Mouse (Mus musculus): ENCODE results near the gene Rusc2. TPM values are rescaled to one million over a fixed set of nuclear protein-coding genes. Genes with fewer than 3 reads are reported as not detected.
A peak's percentile ranks its signal among the peaks of the same experiment; 100 is the strongest.

Rusc2 gene
- total RNA-seq, 1 experiment, result 19.0 TPM

GRCm38 (mm10) chr4:43400976-43401375 lies 19.2 kb downstream of the Rusc2 start:
- no peak for DNase-seq (ENCODE audit: low read depth, low spot score)
- Histone ChIP-seq H3K9me3 (ENCODE audit: control insufficient read depth, insufficient read depth, low read depth, low read length) (no peaks in the 10 kb centered on the region), H3K4me3 (ENCODE audit: insufficient read depth in 1 of 2, low read depth in 1 of 2, low read length in 2 of 2, poor library complexity in 1 of 2, severe bottlenecking in 1 of 2) (peak overlapping the region; percentile 31 to 34; a peak in 3 of 4 replicates), H3K9ac (ENCODE audit: insufficient read depth, low read depth, low read length, poor library complexity, severe bottlenecking) (no peak overlapping the region), H3K4me1 (ENCODE audit: control insufficient read depth in 2 of 2, insufficient read depth in 2 of 2, low read length in 2 of 2, poor library complexity in 1 of 2) (peaks cover 9 to 33% of the 10 kb centered on the region in 2 experiments), H3K36me3 (ENCODE audit: control insufficient read depth, insufficient read depth, low read length, poor library complexity, severe bottlenecking) (no peaks in the 10 kb centered on the region), H3K27ac (ENCODE audit: insufficient read depth, low read depth, low read length, poor library complexity, severe bottlenecking) (no peak overlapping the region)
- TF ChIP-seq HCFC1 (IDR thresholded peaks at IDR 0.05; ENCODE audit: borderline replicate concordance, insufficient read depth, low read length) (no peak), MAFK (IDR thresholded peaks at IDR 0.05; ENCODE audit: insufficient read depth, low read depth, low read length) (no peak)
- in situ Hi-C loops (cut with MboI; ENCODE audit: low sequenced_read_pairs in 2 of 2, unreplicated experiment in 2 of 2), result no loop called here

DNA sequence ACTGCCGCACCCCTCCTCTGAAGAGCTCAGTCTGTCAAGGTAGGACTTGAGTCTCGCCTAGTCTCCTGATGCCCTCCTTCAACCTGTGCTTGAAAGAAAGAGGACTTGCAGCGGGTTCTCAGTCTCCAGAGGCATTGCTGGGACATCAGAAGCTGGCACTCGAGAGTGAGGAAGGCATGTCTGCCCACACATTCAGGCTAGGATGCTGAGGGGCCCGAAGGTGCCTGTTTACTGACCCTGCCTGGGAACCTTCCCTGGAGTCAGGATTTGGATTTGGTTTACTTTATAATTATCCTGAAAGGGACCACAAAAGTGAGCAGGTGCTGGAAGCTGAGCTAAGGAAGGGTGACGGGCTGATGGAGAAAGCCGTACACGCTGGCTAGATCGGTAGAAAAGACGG lies 19.7 kb downstream of the Rusc2 start:
- in situ Hi-C loops (cut with MboI; ENCODE audit: low sequenced_read_pairs in 2 of 2, unreplicated experiment in 2 of 2), result no loop called here
- H3K9ac ChIP-seq (ENCODE audit: insufficient read depth, low read depth, low read length, poor library complexity, severe bottlenecking), result no peak overlapping the region; the same call in 1 of the 2 replicates

GRCm38 (mm10) chr4:43402212-43402611 lies 20.4 kb downstream of the Rusc2 start:
- Histone ChIP-seq H3K4me1 (ENCODE audit: control insufficient read depth in 2 of 2, insufficient read depth in 2 of 2, low read length in 2 of 2, poor library complexity in 1 of 2) (peaks cover 11 to 35% of the 10 kb centered on the region in 2 experiments), H3K9ac (ENCODE audit: insufficient read depth, low read depth, low read length, poor library complexity, severe bottlenecking) (no peak overlapping the region), H3K9me3 (ENCODE audit: control insufficient read depth, insufficient read depth, low read depth, low read length) (no peaks in the 10 kb centered on the region), H3K4me3 (ENCODE audit: insufficient read depth in 1 of 2, low read depth in 1 of 2, low read length in 2 of 2, poor library complexity in 1 of 2, severe bottlenecking in 1 of 2) (peak overlapping the region in 1 of 2 experiments; percentile 13; a peak in 1 of 4 replicates), H3K27ac (ENCODE audit: insufficient read depth, low read depth, low read length, poor library complexity, severe bottlenecking) (0 out of 2 replicates have a peak overlapping the region, but pooled peaks have one; percentile 13), H3K36me3 (ENCODE audit: control insufficient read depth, insufficient read depth, low read length, poor library complexity, severe bottlenecking) (no peaks in the 10 kb centered on the region)
- in situ Hi-C loops (cut with MboI; ENCODE audit: low sequenced_read_pairs in 2 of 2, unreplicated experiment in 2 of 2), result no loop called here
- TF ChIP-seq CHD2 (IDR thresholded peaks at IDR 0.05; ENCODE audit: low read depth, low read length), result no peak
- 0 out of 2 replicates have a peak, but pooled peaks have one; percentile 23 for TF ChIP-seq MAFK (IDR thresholded peaks at IDR 0.05; ENCODE audit: insufficient read depth, low read depth, low read length)
- no peak for TF ChIP-seq HCFC1 (IDR thresholded peaks at IDR 0.05; ENCODE audit: borderline replicate concordance, insufficient read depth, low read length)
- no peak for DNase-seq (ENCODE audit: low read depth, low spot score)

More for the DNA sequence above, 19.7 kb downstream of the Rusc2 start:
- no peak for DNase-seq (ENCODE audit: low read depth, low spot score)
- no peak for TF ChIP-seq CHD2 (IDR thresholded peaks at IDR 0.05; ENCODE audit: low read depth, low read length)
- no peak for TF ChIP-seq ZNF384 (IDR thresholded peaks at IDR 0.05; ENCODE audit: low read depth, low read length)
- peaks cover 9 to 33% of the 10 kb centered on the region in 2 experiments for H3K4me1 ChIP-seq (ENCODE audit: control insufficient read depth in 2 of 2, insufficient read depth in 2 of 2, low read length in 2 of 2, poor library complexity in 1 of 2)
- H3K9me3 ChIP-seq (ENCODE audit: control insufficient read depth, insufficient read depth, low read depth, low read length), result no peaks in the 10 kb centered on the region
- no peaks in the 10 kb centered on the region for H3K36me3 ChIP-seq (ENCODE audit: control insufficient read depth, insufficient read depth, low read length, poor library complexity, severe bottlenecking)
- no peak overlapping the region for H3K27ac ChIP-seq (ENCODE audit: insufficient read depth, low read depth, low read length, poor library complexity, severe bottlenecking)
- peak overlapping the region; percentile 31 to 34; a peak in 2 of 4 replicates for H3K4me3 ChIP-seq (ENCODE audit: insufficient read depth in 1 of 2, low read depth in 1 of 2, low read length in 2 of 2, poor library complexity in 1 of 2, severe bottlenecking in 1 of 2)

GRCm38 (mm10) chr4:43404697-43405096 lies 22.9 kb downstream of the Rusc2 start:
- DNase-seq (ENCODE audit: low read depth, low spot score), result no peak
- TF ChIP-seq MAFK (IDR thresholded peaks at IDR 0.05; ENCODE audit: insufficient read depth, low read depth, low read length) (no peak), CHD2 (IDR thresholded peaks at IDR 0.05; ENCODE audit: low read depth, low read length) (no peak), ZC3H11A (IDR thresholded peaks at IDR 0.05; ENCODE audit: borderline replicate concordance, low read depth, low read length) (no peak), HCFC1 (IDR thresholded peaks at IDR 0.05; ENCODE audit: borderline replicate concordance, insufficient read depth, low read length) (no peak), ZNF384 (IDR thresholded peaks at IDR 0.05; ENCODE audit: low read depth, low read length) (no peak)
- Histone ChIP-seq H3K9ac (ENCODE audit: insufficient read depth, low read depth, low read length, poor library complexity, severe bottlenecking) (peak overlapping the region; percentile 51; the same call in 1 of the 2 replicates), H3K36me3 (ENCODE audit: control insufficient read depth, insufficient read depth, low read length, poor library complexity, severe bottlenecking) (no peaks in the 10 kb centered on the region), H3K9me3 (ENCODE audit: control insufficient read depth, insufficient read depth, low read depth, low read length) (no peaks in the 10 kb centered on the region), H3K4me1 (ENCODE audit: control insufficient read depth in 2 of 2, insufficient read depth in 2 of 2, low read length in 2 of 2, poor library complexity in 1 of 2) (peaks cover 17 to 28% of the 10 kb centered on the region in 2 experiments), H3K27ac (ENCODE audit: insufficient read depth, low read depth, low read length, poor library complexity, severe bottlenecking) (peak overlapping the region; percentile 76; the same call in 1 of the 2 replicates), H3K4me3 (ENCODE audit: insufficient read depth in 1 of 2, low read depth in 1 of 2, low read length in 2 of 2, poor library complexity in 1 of 2, severe bottlenecking in 1 of 2) (peak overlapping the region; percentile 7 to 27; a peak in 3 of 4 replicates)
- in situ Hi-C loops (cut with MboI; ENCODE audit: low sequenced_read_pairs in 2 of 2, unreplicated experiment in 2 of 2), result no loop called here
